17 mouse cellular contexts compared by ENCODE assay signal in the genomic region with DNA sequence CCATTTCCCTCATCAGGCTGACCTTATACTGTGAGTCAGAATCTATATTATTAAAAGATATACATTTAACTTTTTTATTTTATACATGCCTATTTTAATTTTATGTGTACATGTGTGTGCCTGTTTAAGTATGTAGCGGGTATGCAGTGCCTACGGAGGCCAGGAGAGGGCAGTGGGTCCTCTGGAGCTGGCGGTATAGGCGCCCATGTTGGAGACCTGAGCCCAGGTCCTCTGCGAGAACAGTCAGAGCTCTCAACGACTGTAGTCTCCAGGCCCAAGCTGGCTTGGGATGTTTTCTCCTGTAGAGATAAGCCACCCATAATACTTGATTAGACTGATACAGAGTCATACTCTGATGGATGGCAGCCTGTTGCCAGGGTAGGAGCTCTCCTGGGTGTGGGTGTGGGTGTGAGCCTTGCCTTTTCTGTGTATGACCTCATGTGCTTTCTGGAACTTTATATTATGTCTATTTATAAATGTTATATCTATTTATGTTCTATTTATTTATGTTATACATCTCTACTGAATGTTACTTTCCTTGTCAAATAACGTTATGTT.
DNase-seq lines count a peak whose midpoint lies in the region; ATAC-seq and TF ChIP-seq lines count a peak whose summit lies in the region.
"Had no signal": no experiment of that assay in that cellular context is flagged by ENCODE, and none has a peak within 500 bp of the region (broad histone marks: within the 10 kb centered on the region; RNA-seq: fewer than 3 reads in every experiment).

No protein-coding gene starts in this region.

- H3K36me3 ChIP-seq in kidney, adult 2 months (ENCODE audit: control insufficient read depth, insufficient read depth, low read length), result no peaks in the 10 kb centered on the region; the same call in 1 of the 2 replicates
- no peaks in the 10 kb centered on the region for H3K36me3 ChIP-seq in midbrain, postnatal 0 days (ENCODE audit: insufficient read depth, low read length)
- H3K36me3 ChIP-seq in midbrain, embryonic 13.5 days, result peaks cover 22% of the 10 kb centered on the region
- H3K36me3 ChIP-seq: midbrain, embryonic 15.5 days had no signal

- H3K27me3 ChIP-seq in kidney, adult 2 months (replicated peaks; ENCODE audit: control insufficient read depth, insufficient read depth, low read length), result no peaks in the 10 kb centered on the region
- no peaks in the 10 kb centered on the region for H3K27me3 ChIP-seq in midbrain, postnatal 0 days (ENCODE audit: insufficient read depth, low read length)
- no peaks in the 10 kb centered on the region for H3K27me3 ChIP-seq in midbrain, embryonic 13.5 days
- H3K27me3 ChIP-seq: embryonic facial prominence, embryonic 15.5 days; forebrain, embryonic 13.5 days; heart, embryonic 13.5 days; liver, embryonic 15.5 days; midbrain, embryonic 15.5 days had no signal

- WGBS in kidney, adult 2 months, result 98% methylated on average over 7 of the region's 7 CpGs
- 91% methylated on average over 7 of the region's 7 CpGs for WGBS in midbrain, postnatal 0 days
- 94% methylated on average over 7 of the region's 7 CpGs for WGBS in midbrain, embryonic 13.5 days

- no peak for TF ChIP-seq POLR2A in kidney, adult 2 months (IDR thresholded peaks at IDR 0.05; ENCODE audit: low read depth, low read length)
- no peak for TF ChIP-seq POLR2A in brain, embryonic 14.5 days (IDR thresholded peaks at IDR 0.05; ENCODE audit: borderline replicate concordance, extremely low read depth, insufficient read depth, insufficient read length, poor library complexity, severe bottlenecking)

- no peaks in the 10 kb centered on the region for H3K4me1 ChIP-seq in kidney, adult 2 months (ENCODE audit: control insufficient read depth, insufficient read depth, low read length)
- no peaks in the 10 kb centered on the region for H3K4me1 ChIP-seq in midbrain, postnatal 0 days (ENCODE audit: insufficient read depth, low read length)
- no peaks in the 10 kb centered on the region for H3K4me1 ChIP-seq in midbrain, embryonic 13.5 days (replicated peaks)
- H3K4me1 ChIP-seq: embryonic facial prominence, embryonic 15.5 days; forebrain, embryonic 13.5 days; liver, embryonic 15.5 days; midbrain, embryonic 15.5 days had no signal

- DNase-seq in kidney, adult 2 months, result no peak
- no peak for DNase-seq in kidney, adult 9 months
- no peak for DNase-seq in midbrain, postnatal 0 days (ENCODE audit: low spot score)
- DNase-seq in brain, embryonic 14.5 days (ENCODE audit: low read depth), result no peak
- no peak for DNase-seq in cerebellum, postnatal 14 days
- DNase-seq in left cerebral cortex, postnatal 14 days (ENCODE audit: low spot score in 2 of 2), result no peak
- DNase-seq: cerebellum, adult 9-10 months; heart, postnatal 4 days; retina, postnatal 1 day; right cerebral cortex, postnatal 4 days; thymus, postnatal 4 days had no signal

- H3K9ac ChIP-seq in midbrain, postnatal 0 days (replicated peaks; ENCODE audit: low read length, poor library complexity, severe bottlenecking), result no peak overlapping the region
- H3K9ac ChIP-seq in midbrain, embryonic 13.5 days (replicated peaks), result no peak overlapping the region
- H3K9ac ChIP-seq: embryonic facial prominence, embryonic 15.5 days; forebrain, embryonic 13.5 days; heart, embryonic 13.5 days; liver, embryonic 15.5 days; midbrain, embryonic 15.5 days had no signal

- H3K27ac ChIP-seq in kidney, adult 2 months (ENCODE audit: insufficient read depth, low read depth, low read length), result no peak overlapping the region
- no peak overlapping the region for H3K27ac ChIP-seq in midbrain, postnatal 0 days (ENCODE audit: low read depth, low read length)
- no peak overlapping the region for H3K27ac ChIP-seq in midbrain, embryonic 13.5 days
- H3K27ac ChIP-seq: embryonic facial prominence, embryonic 15.5 days; forebrain, embryonic 13.5 days; heart, embryonic 13.5 days; liver, embryonic 15.5 days; midbrain, embryonic 15.5 days had no signal

- TF ChIP-seq CTCF in kidney, adult 2 months (conservative IDR thresholded peaks at IDR 0.05; ENCODE audit: insufficient read depth, insufficient read length, low read depth, low read length), result 0 out of 2 replicates have a peak, but pooled peaks have one; percentile 6
- TF ChIP-seq CTCF in midbrain, postnatal 0 days (IDR thresholded peaks at IDR 0.05), result peak; percentile 9; the same call in 1 of the 2 replicates
- TF ChIP-seq CTCF in brain, embryonic 14.5 days (IDR thresholded peaks at IDR 0.05; ENCODE audit: borderline replicate concordance, extremely low read depth, insufficient read depth, insufficient read length), result peak; percentile 11; the same call in 1 of the 2 replicates

- no peak overlapping the region for H3K4me3 ChIP-seq in kidney, adult 2 months (ENCODE audit: insufficient read depth, low read depth, low read length)
- no peak overlapping the region for H3K4me3 ChIP-seq in midbrain, postnatal 0 days (ENCODE audit: low read depth, low read length)
- no peak overlapping the region for H3K4me3 ChIP-seq in midbrain, embryonic 13.5 days (replicated peaks)
- H3K4me3 ChIP-seq: embryonic facial prominence, embryonic 15.5 days; forebrain, embryonic 13.5 days; heart, embryonic 13.5 days; liver, embryonic 15.5 days; midbrain, embryonic 15.5 days had no signal

- no peak overlapping the region for H3K4me2 ChIP-seq in midbrain, postnatal 0 days (ENCODE audit: low read depth, low read length, poor library complexity, severe bottlenecking)
- H3K4me2 ChIP-seq in midbrain, embryonic 13.5 days (replicated peaks), result no peak overlapping the region
- H3K4me2 ChIP-seq: embryonic facial prominence, embryonic 15.5 days; forebrain, embryonic 13.5 days; heart, embryonic 13.5 days; liver, embryonic 15.5 days; midbrain, embryonic 15.5 days had no signal

- no peak for ATAC-seq in midbrain, postnatal 0 days (ENCODE audit: low FRiP score)
- no peak for ATAC-seq in midbrain, embryonic 13.5 days
- ATAC-seq: forebrain, embryonic 13.5 days; midbrain, embryonic 15.5 days had no signal

- no peaks in the 10 kb centered on the region for H3K9me3 ChIP-seq in midbrain, postnatal 0 days (ENCODE audit: low read length)
- H3K9me3 ChIP-seq in midbrain, embryonic 13.5 days, result no peaks in the 10 kb centered on the region
- H3K9me3 ChIP-seq: embryonic facial prominence, embryonic 15.5 days; forebrain, embryonic 13.5 days; heart, embryonic 13.5 days; liver, embryonic 15.5 days; midbrain, embryonic 15.5 days had no signal

- intact Hi-C loops in left cerebral cortex, postnatal 14 days (cut with DNase I), result no loop called here
